In genomic region chr10:126452057-126452622, GRCm38 (mm10) we compare ENCODE assay signal across 16 mouse cellular contexts.
"Had no signal": no experiment of that assay in that cellular context is flagged by ENCODE, and none has a peak within 500 bp of the region (broad histone marks: within the 10 kb centered on the region; RNA-seq: fewer than 3 reads in every experiment).

No protein-coding gene starts in this region.

- H3K27me3 ChIP-seq: liver, embryonic 13.5 days; liver, embryonic 15.5 days; megakaryocyte, embryonic 14.5 days; midbrain, embryonic 13.5 days; midbrain, embryonic 15.5 days; neural tube, embryonic 12.5 days; stomach, embryonic 15.5 days had no signal

- DNase-seq: liver, embryonic 13.5 days; liver, postnatal 0 days; right cerebral cortex, postnatal 14 days; thymus, adult 2 months; thymus, postnatal 25 days; thymus, postnatal 4 days had no signal

- H3K4me2 ChIP-seq: liver, embryonic 11.5 days; liver, embryonic 13.5 days; liver, embryonic 15.5 days; lung, embryonic 14.5 days; midbrain, embryonic 11.5 days; midbrain, embryonic 13.5 days; midbrain, embryonic 15.5 days; neural tube, embryonic 12.5 days; stomach, embryonic 15.5 days had no signal

- H3K4me1 ChIP-seq: liver, embryonic 13.5 days; liver, embryonic 15.5 days; megakaryocyte, embryonic 14.5 days; neural tube, embryonic 12.5 days; stomach, embryonic 15.5 days had no signal

- H3K4me3 ChIP-seq: liver, embryonic 13.5 days; liver, embryonic 15.5 days; megakaryocyte, embryonic 14.5 days; midbrain, embryonic 13.5 days; midbrain, embryonic 15.5 days; neural tube, embryonic 12.5 days; stomach, embryonic 15.5 days had no signal

- ATAC-seq: liver, postnatal 0 days had no signal

- H3K9ac ChIP-seq: liver, embryonic 13.5 days; liver, embryonic 15.5 days; liver, postnatal 0 days; lung, embryonic 14.5 days; midbrain, embryonic 13.5 days; midbrain, embryonic 15.5 days; neural tube, embryonic 12.5 days; stomach, embryonic 15.5 days had no signal

- H3K9me3 ChIP-seq: liver, embryonic 13.5 days; liver, embryonic 15.5 days; midbrain, embryonic 13.5 days; midbrain, embryonic 15.5 days; neural tube, embryonic 12.5 days; stomach, embryonic 15.5 days had no signal

- H3K27ac ChIP-seq: liver, embryonic 13.5 days; liver, embryonic 15.5 days; macrophage; midbrain, embryonic 13.5 days; midbrain, embryonic 15.5 days; neural tube, embryonic 12.5 days had no signal

- H3K36me3 ChIP-seq: liver, embryonic 13.5 days; liver, embryonic 15.5 days; midbrain, embryonic 13.5 days; midbrain, embryonic 15.5 days; neural tube, embryonic 12.5 days; stomach, embryonic 15.5 days had no signal
